Mouse (Mus musculus) lung, postnatal 25 days (tissue): Measurements from ENCODE around the gene Myrip.
"Not testable (repeated sequence)": the region's sequence is repeated elsewhere in the genome, so short reads cannot be mapped to it uniquely, and the experiment has no call there.

ENCODE experiments used
- DNase-seq: peaks from one replicate; pipeline ENCODE4 v3.0.0; 2022; ENCODE audit warnings: low spot score

The Myrip gene

DNA sequence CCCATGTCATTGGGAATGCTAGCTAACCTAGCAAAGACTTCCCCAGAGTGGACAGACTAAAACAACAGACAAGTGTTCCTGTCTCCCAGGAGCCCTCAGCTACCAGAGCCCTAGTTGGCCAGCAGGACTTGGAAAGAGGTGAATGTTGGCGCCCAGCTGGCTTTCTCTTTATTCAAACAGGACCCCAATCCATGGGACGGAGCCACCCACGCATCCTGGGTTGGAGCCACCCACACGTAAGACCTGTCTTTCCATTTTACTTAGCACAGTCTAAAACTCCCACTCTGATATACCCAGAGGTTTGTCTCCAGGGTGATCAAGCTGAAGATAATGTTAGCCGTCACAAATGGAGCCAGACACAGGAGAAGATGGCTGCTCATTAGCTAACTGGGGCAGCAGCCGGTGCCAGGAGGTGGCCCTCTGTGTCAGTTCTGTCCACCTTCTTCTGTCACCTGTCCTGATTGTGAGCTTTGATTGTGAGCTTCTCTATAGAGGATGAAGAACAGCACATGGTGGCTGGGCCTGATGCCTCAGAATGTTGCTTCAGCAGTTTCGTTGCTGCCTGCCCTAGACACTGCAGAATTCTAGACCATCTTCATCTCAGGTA lies 95.4 kb downstream of the Myrip start:
- no peak for DNase-seq

DNA sequence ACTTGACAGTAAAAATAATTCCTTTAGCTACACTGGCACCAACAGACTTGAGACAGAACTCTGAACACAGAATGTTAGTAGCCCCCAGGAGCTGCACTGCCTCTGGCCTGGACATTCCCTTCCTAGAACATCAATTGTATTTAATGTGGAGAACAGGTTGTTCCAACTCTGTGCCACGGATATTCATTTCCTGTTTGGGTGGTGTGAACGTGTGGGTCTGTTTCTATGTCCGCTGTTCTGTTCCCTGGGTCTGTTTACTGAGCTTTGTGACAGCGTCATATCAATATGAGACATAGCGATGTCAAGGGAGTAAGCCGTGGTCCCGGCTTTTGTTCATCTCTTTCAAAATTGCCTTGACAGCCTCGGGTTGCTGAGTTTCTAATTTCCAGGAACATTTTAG lies 97.0 kb downstream of the Myrip start:
- DNase-seq, result peak; percentile 42

DNA sequence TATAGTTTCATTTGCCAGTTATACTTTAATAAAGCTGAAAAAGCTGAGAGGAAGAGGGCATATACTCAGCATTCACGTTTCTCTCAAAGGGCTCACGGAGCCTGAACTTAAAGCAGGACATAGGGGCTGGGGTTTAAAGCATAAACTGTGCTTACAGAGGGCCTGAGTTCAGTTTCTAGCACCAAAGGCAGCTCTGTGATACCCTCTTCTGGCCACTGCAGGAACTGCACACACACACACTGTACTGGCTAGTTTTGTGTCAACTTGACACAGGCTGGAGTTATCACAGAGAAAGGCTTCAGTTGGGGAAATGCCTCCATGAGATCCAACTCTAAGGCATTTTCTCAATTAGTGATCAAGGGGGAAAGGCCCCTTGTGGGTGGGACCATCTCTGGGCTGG lies 98.2 kb downstream of the Myrip start:
- not testable (repeated sequence) for DNase-seq

DNA sequence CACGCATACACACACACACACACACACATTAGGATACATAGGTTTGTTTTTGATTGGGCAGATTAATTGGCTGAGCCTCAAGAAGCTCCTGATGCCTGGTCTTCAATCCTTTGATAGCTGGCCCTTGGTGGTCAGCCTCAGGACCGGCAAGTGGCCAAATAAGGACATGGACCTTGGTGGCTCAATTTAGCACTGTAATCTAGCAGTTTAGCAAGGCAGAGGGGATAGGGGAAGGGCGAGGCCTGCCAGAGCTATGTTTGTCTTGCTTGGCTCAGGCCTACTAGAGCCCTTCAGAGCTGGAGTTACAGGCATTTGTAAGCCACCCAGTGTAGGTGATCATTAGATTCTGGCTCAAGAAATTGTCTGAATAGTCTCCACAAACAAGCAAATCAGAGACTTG lies 101.1 kb downstream of the Myrip start:
- DNase-seq, result no peak

DNA sequence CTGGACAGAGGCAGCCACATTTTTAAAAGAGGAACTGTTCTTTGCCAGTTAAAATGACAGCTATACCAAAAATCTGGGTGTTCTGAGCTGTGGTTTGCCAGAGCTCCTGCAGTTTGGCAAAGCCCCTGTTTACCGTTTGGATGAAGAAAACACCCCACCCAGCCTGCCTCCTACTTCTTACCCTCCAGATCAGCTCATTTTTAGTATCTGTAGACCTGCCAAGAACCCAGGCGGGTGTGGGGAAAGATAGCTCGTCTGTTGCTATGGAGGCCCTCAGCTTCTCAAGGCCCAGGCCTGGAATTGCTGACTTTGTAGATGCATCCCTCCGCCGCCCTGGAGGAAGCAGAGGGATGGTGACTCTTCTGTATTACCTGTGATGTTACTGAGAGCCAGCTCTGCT lies 102.3 kb downstream of the Myrip start:
- DNase-seq, result no peak

DNA sequence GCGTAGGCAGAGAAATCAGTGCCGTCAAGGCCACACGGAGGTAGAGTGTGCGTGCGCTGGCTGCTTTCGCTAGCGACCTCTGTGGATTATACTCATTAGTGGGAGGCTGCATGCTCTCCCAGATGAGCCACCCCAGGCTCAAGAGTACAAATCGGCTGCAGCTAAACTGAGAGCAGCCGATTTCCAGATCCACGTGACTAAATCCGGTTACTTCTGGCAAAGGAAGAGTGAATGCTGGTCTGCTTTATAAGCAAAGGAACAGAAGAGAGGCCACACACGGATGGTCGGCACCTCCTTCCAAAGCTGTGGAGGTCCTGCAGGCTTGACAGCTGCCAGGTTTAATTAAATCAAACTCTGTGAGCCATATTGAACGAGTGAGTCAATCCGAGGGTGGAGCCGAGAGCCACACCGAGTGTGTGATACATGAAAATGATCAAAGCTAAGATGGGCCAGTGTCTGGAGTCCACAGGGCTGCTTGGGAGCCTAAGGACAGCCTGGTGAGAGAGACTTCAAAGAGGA lies 108.4 kb downstream of the Myrip start:
- no peak for DNase-seq

DNA sequence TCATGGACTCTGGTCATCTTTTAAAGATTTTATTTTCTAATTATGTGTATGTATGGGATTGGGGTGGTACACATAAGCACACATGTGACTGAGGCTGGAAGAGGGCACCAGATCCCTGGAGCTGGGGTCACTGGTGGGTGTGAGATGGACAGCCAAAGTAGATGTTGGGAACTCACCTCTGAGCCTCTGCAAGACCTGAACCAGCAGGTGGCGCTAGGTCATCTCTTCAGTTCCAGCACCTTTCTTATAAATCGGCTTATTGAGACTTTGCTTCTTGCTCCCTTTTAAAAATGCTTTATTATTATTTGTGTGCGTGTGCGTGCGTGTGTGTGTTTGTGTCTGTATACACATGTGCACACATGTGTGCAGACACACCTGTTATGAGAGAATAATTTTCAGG lies 109.1 kb downstream of the Myrip start:
- peak; percentile 24 for DNase-seq

DNA sequence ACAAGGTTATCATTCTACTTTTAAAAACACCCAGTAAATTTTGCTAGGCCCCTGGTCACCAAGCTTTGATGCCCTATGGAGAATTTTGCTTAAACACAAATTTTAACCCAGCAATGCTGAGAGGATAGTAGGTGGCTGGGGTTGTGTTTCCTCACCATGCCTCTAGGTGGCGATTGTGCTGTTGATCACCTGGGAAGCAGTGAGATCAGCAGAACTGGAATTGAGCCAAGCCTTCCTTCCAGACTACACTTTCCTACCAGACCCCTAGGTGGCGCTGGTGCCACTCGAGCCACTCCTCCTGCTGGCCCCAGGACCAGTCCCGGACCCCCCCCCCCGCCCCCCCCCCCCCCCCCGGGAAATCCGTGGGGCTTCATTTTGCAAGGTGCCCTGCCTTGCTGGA lies 114.2 kb downstream of the Myrip start:
- DNase-seq, result peak; percentile 83

DNA sequence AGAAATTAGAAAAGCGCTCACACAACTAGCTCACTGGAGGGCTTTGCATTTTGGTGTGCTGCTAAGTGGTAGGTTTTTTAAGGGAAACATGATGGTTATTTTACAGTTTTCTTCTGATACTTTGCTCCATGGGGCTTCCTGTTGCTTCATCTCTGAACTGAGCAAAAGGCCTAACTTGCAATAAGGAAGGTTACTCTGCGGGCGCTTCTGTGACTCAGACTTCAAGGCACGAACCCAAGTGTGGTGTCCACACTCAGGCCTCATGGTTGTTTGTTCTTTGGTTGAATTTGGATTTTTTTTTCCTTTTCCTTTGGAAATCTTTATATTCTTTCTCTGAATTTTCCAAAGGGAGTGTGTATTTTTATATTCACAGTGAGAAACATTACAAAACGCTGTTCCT lies 114.8 kb downstream of the Myrip start:
- DNase-seq, result no peak

DNA sequence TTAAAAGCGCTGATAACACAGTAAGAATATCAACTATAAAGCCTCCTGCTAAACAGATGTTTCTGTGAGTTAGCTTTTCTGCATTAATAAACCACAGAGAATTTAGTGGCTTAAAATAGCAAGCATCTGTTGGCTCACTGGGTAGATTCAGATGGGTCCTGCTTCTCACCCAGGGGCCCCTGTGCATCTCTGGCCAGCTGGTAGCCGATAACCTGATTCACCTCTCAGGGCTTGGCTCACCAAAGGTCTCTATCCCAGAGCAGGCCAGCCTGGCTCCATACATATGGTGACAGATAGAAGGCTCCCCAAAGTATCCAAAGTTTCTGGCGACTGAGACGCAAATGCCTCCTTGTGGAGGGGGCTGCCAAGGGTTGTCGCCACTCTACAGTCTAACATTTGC lies 115.4 kb downstream of the Myrip start:
- DNase-seq, result no peak

DNA sequence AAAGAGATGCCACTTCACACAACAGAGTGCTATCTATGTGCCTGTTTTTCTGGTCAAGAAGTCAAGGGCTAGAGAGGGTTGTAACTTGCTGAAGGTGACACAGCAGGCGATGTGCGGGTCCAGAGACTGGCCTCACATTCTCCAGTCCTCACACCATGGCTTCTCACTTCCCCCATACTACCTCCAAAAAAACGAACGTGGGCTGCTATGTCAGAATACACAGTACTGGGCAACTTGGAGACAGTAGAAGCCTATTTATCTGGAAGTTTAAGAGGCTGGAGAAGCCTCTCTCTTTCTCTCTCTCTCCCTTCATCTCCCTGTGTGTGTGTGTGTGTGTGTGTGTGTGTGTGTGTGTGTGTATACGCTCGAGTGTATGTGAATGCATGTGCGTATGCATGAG lies 117.3 kb downstream of the Myrip start:
- DNase-seq, result no peak

DNA sequence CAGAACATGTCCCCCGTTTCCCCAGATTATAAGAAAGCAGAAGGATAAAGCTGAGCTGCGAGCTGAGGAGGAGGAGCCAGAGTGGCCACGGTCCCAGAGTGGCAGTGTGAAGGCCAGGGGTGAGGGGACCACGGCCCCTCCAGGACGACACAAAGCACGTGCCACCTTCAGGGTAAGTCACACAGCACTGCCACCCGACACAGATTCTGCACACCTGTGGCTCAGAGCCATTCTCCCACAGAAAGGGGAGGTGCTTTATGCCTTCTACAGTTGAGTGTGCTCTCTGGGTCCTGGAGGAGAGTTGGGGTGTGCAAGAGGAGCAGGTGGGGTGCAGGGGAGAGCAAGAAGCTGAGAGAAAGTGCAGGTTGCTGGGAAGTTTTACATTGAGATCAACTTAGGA lies 123.3 kb downstream of the Myrip start:
- DNase-seq, result no peak

DNA sequence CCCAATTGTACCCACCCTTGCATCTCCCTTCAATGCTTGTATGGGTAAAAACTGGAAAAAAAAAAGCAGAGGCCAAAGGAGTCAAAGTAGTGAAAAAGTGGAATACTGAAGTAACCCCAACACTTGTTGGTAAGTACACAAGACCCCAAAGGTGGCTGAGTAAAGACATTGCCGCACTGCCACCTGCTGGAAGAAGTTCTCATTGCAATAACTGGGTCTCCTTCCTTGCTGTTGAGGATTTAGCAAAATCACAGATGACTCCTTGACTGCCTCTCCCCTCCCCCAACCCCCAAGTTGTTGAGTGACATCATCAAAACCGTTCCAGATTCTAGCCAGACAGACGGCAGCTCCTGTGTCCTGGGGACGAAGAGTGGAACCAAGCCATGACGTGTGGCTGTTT lies 124.5 kb downstream of the Myrip start:
- DNase-seq, result peak; percentile 37

DNA sequence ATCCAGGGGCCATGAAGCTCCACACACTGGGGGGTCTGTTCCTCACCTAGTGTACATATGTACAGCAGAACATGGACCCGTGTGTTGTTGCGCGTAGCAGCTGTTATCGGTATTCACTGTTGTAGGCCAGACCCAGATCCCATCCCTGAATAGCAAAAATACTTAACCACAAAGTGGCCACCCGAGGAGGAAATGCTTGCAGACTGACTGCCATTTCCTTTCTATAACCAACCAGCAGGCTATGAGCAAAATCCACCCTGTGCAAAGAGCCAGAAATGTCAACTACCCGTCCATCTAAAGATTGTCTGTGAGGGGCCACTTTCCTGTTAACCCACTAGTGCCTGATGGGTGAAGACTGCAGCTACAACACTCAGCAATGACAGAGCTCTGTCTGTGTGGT lies 126.9 kb downstream of the Myrip start:
- DNase-seq, result no peak

DNA sequence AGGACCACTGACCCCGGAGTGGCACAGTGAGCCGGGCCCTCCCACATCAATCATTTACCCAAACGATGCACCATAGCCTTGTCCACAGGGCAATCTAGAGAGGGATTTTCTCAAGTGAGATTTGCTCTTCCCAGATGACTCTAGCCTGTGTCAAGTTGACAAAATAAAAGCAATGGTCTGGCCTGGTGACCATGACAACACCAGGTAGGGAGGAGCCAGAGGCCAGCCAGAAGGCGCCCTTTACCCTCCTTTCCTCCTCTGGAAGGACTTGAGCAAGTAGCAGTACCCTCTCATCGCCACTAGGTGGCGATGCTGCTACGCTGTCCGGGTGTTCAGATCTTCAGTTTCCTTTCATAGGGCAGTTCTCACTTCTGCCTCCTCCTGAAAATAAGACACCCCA lies 132.4 kb downstream of the Myrip start:
- peak; percentile 44 for DNase-seq

DNA sequence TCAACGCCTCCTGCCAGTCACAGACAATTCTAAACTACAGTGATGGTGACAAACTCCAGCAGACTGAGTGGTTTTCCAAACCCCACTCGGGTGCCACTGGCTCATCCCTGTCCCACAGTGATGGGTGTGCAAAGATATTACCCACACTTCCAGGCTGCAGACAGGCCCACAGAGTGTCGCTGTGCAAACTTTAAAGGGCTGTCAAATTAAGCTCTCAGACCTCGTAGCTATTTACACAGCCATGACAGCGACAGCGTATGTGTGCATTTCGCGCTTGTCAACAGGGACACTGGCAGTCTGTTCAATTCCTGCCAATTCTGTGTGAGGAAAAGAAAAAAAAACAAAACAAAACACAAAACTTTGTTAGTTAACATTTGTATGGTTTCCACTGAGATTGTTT lies 134.5 kb downstream of the Myrip start:
- DNase-seq, result no peak

DNA sequence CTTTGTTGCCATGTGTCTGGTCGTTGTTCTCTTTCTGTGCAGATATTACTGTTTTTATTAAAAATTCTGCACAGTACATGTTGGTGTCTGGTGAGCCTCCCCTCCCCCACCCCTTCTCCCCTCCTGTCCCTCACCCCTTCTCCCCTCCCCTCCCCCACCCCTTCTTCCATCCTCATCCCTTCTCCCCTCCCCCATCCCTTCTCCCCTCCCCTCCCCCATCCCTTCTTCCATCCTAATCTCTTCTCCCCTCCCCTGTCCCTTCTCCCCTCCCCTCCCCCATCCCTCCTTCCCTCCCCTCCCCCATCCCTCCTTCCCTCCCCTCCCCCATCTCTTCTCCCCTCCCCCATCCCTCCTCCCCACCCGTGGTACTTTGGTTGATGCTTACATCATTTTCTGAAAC lies 135.5 kb downstream of the Myrip start:
- DNase-seq, result no peak

DNA sequence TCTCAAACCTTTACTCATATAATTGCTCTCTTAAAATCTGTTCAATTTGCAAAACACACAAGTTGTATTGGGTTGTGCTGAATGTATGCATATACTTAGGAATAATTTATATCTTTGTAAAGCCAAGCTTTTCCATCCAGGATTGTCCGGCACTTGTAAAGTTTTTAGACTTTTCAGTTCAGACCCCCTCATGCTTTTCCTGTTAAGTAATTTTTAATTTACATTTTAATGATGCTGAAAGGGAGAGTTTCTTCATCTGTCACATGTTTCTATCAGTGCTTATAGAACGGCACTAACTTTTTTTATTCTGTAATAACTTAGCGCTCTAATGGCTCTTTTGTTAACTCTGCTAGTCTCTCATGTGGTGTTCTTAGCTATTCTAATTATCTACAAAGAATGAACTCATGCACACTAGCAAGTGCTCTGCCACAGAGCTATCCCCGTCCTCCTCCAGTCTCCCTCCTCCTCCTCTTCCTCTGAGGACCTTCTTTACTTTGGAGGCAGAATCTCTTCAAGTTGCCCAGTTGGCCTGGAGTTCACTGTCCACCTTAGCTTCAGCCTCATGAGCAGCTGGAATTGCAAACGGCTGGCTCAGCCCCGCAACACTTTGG lies 136.1 kb downstream of the Myrip start:
- DNase-seq, result no peak

DNA sequence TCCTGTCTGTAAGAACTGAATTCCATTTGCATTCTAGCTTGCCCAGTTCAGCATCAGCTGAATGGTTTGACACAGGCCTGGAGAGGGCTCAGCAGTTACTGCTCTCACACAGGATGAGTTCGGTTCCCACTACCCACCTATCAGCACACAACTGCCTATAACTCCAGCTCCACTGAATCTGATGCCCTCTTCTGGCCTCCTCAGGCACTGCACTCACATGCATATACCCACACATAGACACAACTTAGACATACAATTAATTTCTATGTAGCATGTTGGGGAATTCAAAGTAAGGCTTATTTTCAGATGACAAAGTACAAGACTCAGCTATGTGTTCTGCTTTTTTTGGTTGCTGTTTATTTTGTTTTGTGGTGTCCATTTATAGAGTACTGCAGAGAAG lies 137.0 kb downstream of the Myrip start:
- DNase-seq, result no peak

DNA sequence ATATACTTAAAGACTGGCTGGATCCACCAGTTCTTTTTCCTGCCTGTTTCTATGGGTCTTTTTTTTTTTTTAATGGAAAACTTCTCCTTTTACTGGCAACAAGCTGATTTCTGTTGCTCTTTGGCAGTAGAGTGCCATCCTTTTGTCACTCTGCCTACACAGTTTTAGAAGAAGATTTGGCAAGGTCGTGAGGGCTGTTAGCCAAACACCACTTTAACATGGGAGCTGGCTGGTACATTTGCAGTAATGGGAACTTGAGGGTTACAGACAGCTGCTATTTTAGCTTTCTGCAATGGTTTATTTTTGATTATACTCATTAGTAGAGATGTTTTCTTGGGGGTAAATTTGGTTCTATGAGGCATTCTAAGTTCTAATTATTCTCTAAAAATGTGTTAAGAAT lies 137.5 kb downstream of the Myrip start:
- no peak for DNase-seq

DNA sequence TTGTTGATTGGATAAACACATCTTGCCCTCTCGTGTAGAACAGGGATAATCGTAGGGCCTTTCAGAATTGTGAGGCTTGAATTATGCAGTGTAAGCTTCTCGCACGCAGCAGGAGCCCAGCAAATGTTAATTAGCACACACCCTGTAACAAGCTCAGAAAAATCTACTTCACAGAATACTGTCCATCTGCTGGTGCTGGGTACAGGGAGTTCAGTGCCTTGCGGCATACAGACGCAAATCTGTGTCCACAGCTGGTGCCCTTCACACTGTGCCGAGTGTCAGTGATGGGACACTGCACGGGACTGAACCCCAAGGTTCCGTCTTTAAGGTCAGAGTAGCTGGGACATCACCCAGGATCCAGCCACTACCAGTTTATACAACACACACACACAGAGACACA lies 143.3 kb downstream of the Myrip start:
- DNase-seq, result no peak

DNA sequence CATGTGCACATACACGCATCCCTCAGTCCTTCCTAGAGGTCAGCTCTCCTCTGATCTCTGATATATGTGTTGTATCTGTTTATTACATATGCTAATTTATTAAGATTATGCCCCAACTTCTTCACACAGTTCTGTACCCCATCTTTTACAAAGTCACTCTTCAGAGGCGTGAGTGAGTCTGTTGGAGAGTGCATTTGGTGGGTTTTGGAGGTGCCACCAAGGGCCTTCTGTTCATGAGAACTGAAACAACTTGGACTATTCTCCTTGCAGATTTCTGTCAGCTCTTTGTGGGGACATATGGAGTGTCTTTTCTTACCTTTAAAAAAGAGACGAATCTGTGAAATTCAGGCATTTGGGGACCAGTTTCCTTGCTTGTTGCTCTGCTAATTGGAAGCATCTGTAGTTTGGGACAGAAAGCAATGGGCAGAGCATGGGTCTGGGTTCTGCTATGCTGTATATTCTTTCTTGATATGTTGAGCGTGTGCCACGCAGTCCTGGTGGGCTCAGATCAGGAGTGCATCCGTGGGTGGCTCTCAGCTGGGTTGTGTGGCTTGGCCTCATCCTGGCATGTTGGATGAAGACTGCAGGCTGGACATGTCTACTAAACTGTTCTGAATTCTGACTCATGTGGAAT lies 148.5 kb downstream of the Myrip start:
- DNase-seq, result no peak

DNA sequence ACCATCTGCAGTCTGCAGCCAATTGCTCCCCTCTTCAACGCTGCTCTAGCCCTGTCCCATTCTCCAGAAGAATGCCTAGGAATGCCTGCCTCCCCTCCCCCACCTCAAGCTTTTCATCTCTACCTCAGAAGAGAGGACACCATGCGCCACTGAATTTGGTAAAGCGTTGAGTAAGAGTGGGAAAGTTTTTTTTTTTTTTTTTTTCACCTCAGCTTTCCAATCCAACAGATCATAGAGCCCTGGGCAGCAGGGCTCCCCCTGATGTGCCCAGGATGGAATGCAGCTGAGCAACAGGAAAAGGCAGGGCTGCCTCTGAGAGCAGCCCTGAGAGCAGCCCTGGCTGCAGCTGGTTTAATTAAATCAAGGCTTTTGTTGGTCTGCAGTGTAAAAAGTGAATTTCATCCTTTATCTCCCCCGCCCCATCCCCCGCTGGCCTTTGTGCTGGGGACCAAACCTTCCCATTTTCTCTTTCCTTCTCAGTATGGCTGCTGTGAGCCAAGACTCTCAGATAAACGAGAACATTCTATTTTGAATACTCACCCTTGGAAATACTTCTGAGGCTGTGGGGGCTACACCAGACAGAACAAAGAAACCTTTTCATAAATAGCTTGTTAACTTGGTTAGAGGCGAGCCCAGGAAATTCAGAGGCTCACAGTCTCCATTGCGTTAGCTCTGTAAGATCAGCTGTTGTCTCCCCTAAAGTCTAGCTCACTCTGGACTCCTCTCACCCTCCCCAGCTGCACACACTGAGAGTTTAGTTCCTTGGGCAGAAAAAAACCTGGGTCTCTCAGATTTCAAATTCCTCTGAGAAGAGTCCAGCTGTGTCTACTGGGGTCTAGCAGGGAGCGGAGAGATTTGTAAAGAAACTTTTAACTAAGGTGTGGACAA lies 154.7 kb downstream of the Myrip start:
- DNase-seq, result no peak
